Mouse (Mus musculus): ENCODE measurements around the gene Fam217b. TPM values are rescaled to one million over a fixed set of nuclear protein-coding genes. Genes with fewer than 3 reads are reported as not detected.

Fam217b gene
- total RNA-seq, 2 experiments from 2014 or later, result 9.6 to 13.3 TPM

- intact Hi-C loops (cut with DNase I), result no loop called here
Observed at GRCm38 (mm10) chr2:178433495-178433894, 19.2 kb downstream of the Fam217b start.

DNA sequence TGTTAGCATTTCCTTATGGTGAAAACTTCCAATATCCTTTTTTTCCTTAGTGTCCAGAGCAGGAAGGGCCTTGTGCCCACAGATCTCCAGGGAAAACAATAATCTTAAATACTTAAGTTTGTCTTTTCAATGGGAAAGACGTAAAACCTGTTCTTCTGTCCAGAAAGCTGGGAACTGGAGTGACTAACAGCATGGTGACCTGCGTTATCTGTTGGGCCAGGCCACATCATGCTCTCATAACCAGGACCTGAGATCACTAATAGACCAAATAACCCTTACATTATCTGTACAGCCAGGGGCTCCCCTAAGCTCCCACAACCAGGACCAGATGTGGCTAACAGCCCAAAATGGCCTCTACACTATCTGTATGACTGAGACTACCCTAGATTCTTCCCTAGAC, 19.6 kb downstream of the Fam217b start:
- intact Hi-C loops (cut with DNase I), result no loop called here
- no peak for DNase-seq

More at GRCm38 (mm10) chr2:178433495-178433894, 19.2 kb downstream of the Fam217b start:
- DNase-seq, result no peak

DNA sequence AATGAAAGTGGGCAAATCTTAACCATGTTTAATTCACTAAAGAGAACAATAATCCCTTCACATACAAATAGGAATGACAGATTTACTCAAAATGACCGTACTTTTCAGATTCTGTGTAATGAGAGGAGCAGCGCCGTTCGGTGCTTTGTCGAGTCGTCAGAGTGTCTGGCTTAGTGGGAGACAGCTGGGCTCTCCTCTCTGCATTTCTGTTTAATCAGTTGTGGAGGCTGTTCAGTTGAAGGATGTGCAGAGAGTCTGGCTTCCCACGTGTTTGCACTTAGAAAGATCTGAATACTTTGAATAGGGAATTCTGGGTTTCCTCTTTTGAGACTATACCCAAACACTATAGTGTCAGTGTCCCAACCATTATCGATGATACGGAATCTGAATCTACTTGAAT, 23.0 kb downstream of the Fam217b start:
- no peak for DNase-seq
- intact Hi-C loops (cut with DNase I), result no loop called here

DNA sequence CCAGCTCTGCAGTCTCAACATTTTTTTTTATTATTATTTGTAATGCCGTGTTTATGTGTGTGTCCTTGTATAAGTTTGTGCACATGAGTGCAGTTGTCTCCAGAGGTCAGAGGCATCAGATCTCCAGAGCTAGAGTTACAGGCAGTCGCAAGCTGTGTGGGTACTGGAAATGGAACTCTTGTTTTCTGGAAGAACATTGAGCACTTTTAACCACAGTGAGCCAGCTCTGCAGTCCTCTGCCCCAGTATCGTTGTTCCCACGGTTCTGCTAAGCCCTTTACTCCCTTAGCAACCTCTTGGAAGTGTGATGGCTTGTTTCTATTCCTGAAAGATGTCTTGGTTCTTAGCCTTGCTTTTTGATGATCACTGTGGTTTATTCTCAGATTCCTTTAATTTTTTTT, 35.1 kb downstream of the Fam217b start:
- no peak for DNase-seq
- intact Hi-C loops (cut with DNase I), result no loop called here

- DNase-seq, result no peak
- intact Hi-C loops (cut with DNase I), result no loop called here
Observed at GRCm38 (mm10) chr2:178450236-178450635, 35.9 kb downstream of the Fam217b start.

- intact Hi-C loops (cut with DNase I), result no loop called here
- DNase-seq, result no peak
Observed at GRCm38 (mm10) chr2:178450961-178451360, 36.6 kb downstream of the Fam217b start.

DNA sequence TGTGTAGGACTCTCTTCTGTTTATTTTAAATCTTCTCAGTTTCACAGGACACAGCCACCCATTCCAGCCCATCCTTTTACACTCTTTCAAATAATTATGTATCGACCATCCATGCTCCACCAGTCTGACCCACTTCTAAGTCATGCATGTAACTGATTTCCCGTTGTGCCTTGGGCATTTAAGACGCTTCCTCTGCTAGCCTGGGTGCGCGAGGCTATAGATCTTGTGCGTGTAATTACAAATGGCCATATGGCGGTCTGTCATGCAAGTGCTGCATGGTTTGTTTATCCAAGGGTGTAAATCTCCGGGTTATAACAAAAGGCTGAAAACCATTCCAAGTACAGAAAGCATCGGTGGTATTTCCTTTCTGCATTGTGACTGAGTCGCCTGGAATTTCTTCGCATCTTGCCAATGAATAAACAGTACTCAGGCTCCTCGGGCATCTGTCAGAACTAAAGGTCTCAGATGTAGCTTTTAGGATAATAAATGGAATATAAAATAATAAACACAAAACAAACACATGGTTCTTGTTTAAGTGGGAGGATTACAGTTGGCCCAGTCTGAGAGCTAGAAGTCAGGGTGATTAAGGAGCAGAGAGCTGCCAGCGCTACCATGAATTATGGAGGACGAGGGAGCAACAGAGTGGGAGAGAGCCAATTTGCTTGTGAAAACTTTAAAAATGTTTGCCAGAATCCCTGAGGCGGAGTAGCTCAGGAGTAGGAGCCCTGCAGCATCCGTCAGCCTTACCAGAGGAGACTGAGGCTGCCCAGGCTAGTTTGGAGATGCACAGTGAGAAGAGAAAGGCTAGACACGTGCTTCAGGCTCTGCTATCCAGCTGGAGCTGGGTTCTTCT, 40.6 kb downstream of the Fam217b start:
- DNase-seq, result no peak
- intact Hi-C loops (cut with DNase I), result no loop called here

DNA sequence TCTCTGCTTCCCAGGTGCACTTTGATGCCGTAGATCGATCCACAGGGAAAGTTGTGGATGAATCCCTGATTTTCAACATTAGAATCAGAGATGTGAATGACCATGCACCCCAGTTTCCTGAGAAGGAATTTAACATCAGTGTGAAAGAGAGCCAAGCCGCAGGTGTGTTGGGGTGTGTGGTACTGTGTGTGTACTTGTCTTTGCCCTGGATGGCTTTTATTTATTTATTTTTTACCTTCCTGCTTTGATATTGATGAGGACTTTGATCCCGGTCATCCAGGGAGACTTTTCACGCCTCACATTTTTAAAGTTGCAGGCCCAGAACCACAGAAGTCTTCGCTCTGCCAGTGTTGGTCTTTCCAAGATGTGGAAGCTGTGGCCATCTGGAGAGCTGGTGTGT, 43.1 kb downstream of the Fam217b start:
- no peak for DNase-seq
- intact Hi-C loops (cut with DNase I), result no loop called here

- intact Hi-C loops (cut with DNase I), result no loop called here
- no peak for DNase-seq
Observed at GRCm38 (mm10) chr2:178460353-178460752, 46.0 kb downstream of the Fam217b start.

GRCm38 (mm10) chr2:178471546-178472480, 57.5 kb downstream of the Fam217b start:
- intact Hi-C loops (cut with DNase I), result no loop called here
- no peak for DNase-seq

GRCm38 (mm10) chr2:178473916-178474315, 59.6 kb downstream of the Fam217b start:
- intact Hi-C loops (cut with DNase I), result no loop called here
- DNase-seq, result no peak

Other genes with a start within 250 kb of the Fam217b start
- 1 to 10 TPM in 1 of 2 experiments, under 1 TPM in 1; 0.49 to 1.7 TPM for gene Sycp2, start 6.8 kb upstream of the Fam217b start, total RNA-seq (2021)
- 10 to 100 TPM; 15.3 to 17.9 TPM for gene Ppp1r3d, start 52 bp upstream of the Fam217b start, total RNA-seq (2021)
- under 1 TPM in 1 of 2 experiments, not detected in 1; 0.11 TPM for gene Cdh26, start 16.0 kb downstream of the Fam217b start, total RNA-seq (2021)

Measured in heart, postnatal 36 days (tissue).